Mouse (Mus musculus): ENCODE results near the gene Scap.

- no peak for TF ChIP-seq CTCF (IDR thresholded peaks at IDR 0.05; ENCODE audit: borderline replicate concordance, insufficient read depth, low read depth, low read length)
- no peak for TF ChIP-seq POLR2A (IDR thresholded peaks at IDR 0.05; ENCODE audit: borderline replicate concordance, insufficient read depth, low read length)
Observed at GRCm38 (mm10) chr9:110287321-110287924, 45.7 kb upstream of the Scap start.
